Mouse (Mus musculus): ENCODE data around the gene N4bp2. TPM values are rescaled to one million over a fixed set of nuclear protein-coding genes. Genes with fewer than 3 reads are reported as not detected.
"Not testable (repeated sequence)": the region's sequence is repeated elsewhere in the genome, so short reads cannot be mapped to it uniquely, and the experiment has no call there.

N4bp2 gene
- polyA plus RNA-seq, 1 experiment from 2014 or later = 36.4 TPM

GRCm38 (mm10) chr5:65770493-65770892 is 7.2 kb downstream of the N4bp2 start:
- H3K9me3 ChIP-seq = no peaks in the 10 kb centered on the region
- no peak for DNase-seq (ENCODE audit: extremely low spot score, low spot score)
- H3K27ac ChIP-seq = no peak overlapping the region
- no peaks in the 10 kb centered on the region for H3K27me3 ChIP-seq (ENCODE audit: poor library complexity, severe bottlenecking)
- 89% methylated on average over 4 of the region's 4 CpGs for WGBS
- peaks cover 6% of the 10 kb centered on the region for H3K4me1 ChIP-seq
- H3K36me3 ChIP-seq (replicated peaks) = peaks cover 56% of the 10 kb centered on the region
- H3K4me3 ChIP-seq = no peak overlapping the region

GRCm38 (mm10) chr5:65773957-65774356 is 10.6 kb downstream of the N4bp2 start:
- not testable (repeated sequence) for H3K4me1 ChIP-seq; H3K27ac ChIP-seq; H3K9me3 ChIP-seq; H3K27me3 ChIP-seq (ENCODE audit: poor library complexity, severe bottlenecking); H3K4me3 ChIP-seq; DNase-seq (ENCODE audit: extremely low spot score, low spot score)
- H3K36me3 ChIP-seq (replicated peaks) = peaks cover 78% of the 10 kb centered on the region
- WGBS = 94% methylated on average over 3 of the region's 3 CpGs

DNA sequence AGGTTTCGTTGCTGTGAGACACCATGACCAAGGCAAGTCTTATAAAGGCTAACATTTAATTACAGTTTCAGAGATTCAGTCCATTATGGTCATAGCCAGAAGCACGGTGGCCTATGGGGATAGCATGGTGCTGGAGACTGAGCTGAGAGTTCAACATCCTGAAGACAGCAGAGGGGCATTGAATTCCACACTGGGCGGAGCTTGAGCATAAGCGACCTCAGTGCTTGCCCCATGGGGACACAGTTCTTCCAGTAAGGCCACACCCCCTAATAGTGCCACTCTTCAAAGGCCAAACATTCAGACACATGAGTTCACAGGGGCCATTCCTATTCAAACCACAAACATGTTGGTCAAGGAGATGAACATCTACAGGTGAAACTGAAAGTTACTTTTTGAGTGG is 12.8 kb downstream of the N4bp2 start:
- DNase-seq (ENCODE audit: extremely low spot score, low spot score) = no peak
- Histone ChIP-seq H3K36me3 (replicated peaks) (peaks cover 96% of the 10 kb centered on the region), H3K9me3 (no peaks in the 10 kb centered on the region), H3K27me3 (ENCODE audit: poor library complexity, severe bottlenecking) (no peaks in the 10 kb centered on the region), H3K4me1 (peaks cover 9% of the 10 kb centered on the region; the same call in 1 of the 2 replicates), H3K27ac (no peak overlapping the region), H3K4me3 (no peak overlapping the region)
- 84% methylated on average over 4 of the region's 4 CpGs for WGBS

DNA sequence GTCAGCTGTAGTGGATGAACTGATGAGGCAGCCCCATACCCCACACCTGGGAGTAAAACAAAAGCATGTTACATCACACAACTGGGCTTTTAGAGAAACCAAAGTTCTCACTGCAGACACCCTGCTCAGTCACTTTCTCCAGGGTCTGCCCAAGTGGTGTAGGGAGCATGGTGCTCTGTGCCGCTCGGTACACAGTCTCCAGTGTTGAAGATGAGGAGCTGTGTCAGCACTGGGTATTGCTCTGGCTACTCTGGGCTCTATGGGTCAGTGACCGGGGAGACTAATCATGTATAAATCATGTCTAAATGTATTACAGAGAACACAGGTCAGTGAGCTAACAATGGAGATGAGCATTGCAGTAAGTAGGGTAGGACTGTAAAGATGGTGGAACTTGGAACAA is 13.6 kb downstream of the N4bp2 start:
- WGBS = 98% methylated on average over 3 of the region's 3 CpGs
- no peak for DNase-seq (ENCODE audit: extremely low spot score, low spot score)

GRCm38 (mm10) chr5:65778986-65779385 is 15.7 kb downstream of the N4bp2 start:
- not testable (repeated sequence) for H3K4me1 ChIP-seq; H3K27me3 ChIP-seq (ENCODE audit: poor library complexity, severe bottlenecking); DNase-seq (ENCODE audit: extremely low spot score, low spot score); H3K9me3 ChIP-seq; H3K27ac ChIP-seq; H3K4me3 ChIP-seq
- WGBS = 98% methylated on average over 4 of the region's 4 CpGs
- H3K36me3 ChIP-seq (replicated peaks) = peaks cover 93% of the 10 kb centered on the region

More for the DNA sequence above, 13.6 kb downstream of the N4bp2 start:
- Histone ChIP-seq H3K9me3 (no peaks in the 10 kb centered on the region), H3K36me3 (replicated peaks) (peaks cover 96% of the 10 kb centered on the region), H3K27ac (no peak overlapping the region), H3K4me1 (peaks cover 9% of the 10 kb centered on the region; the same call in 1 of the 2 replicates), H3K27me3 (ENCODE audit: poor library complexity, severe bottlenecking) (no peaks in the 10 kb centered on the region), H3K4me3 (no peak overlapping the region)

GRCm38 (mm10) chr5:65779401-65780063 is 16.2 kb downstream of the N4bp2 start:
- DNase-seq (ENCODE audit: extremely low spot score, low spot score) = no peak
- 51% methylated on average over 3 of the region's 3 CpGs for WGBS
- peaks cover 91% of the 10 kb centered on the region for H3K36me3 ChIP-seq (replicated peaks)

DNA sequence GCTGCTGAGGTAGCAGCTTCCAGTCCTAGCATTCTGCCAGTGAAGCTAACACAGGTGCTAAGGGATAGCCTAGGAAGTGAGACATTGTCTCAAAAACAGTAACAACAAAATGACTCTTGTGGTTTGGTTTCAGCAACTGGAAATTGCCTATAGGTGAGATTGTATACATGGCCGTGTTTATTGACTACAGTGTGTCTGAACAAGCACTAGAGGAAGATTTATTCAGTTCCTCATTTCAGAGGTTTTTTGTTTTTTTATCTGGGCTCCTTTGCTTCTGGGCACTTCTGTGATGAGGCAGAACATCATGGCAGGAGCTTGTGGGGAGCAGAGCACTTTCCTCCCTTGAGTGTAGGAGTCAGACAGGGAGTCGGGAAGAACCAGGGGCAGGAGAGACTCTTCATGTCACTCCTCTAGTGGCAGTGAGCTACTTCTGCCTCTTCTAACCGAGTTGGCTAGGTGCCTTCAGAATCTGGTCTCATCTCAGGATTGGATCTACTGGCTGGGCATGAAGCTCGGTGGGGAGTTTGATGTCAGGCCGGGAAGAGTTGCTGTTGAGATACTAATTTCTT is 17.9 kb downstream of the N4bp2 start:
- DNase-seq (ENCODE audit: extremely low spot score, low spot score) = no peak

More at GRCm38 (mm10) chr5:65779401-65780063, 16.2 kb downstream of the N4bp2 start:
- Histone ChIP-seq H3K4me1 (peaks cover 9% of the 10 kb centered on the region; the same call in 1 of the 2 replicates), H3K27ac (no peak overlapping the region), H3K4me3 (no peak overlapping the region), H3K9me3 (no peaks in the 10 kb centered on the region), H3K27me3 (ENCODE audit: poor library complexity, severe bottlenecking) (no peaks in the 10 kb centered on the region)

DNA sequence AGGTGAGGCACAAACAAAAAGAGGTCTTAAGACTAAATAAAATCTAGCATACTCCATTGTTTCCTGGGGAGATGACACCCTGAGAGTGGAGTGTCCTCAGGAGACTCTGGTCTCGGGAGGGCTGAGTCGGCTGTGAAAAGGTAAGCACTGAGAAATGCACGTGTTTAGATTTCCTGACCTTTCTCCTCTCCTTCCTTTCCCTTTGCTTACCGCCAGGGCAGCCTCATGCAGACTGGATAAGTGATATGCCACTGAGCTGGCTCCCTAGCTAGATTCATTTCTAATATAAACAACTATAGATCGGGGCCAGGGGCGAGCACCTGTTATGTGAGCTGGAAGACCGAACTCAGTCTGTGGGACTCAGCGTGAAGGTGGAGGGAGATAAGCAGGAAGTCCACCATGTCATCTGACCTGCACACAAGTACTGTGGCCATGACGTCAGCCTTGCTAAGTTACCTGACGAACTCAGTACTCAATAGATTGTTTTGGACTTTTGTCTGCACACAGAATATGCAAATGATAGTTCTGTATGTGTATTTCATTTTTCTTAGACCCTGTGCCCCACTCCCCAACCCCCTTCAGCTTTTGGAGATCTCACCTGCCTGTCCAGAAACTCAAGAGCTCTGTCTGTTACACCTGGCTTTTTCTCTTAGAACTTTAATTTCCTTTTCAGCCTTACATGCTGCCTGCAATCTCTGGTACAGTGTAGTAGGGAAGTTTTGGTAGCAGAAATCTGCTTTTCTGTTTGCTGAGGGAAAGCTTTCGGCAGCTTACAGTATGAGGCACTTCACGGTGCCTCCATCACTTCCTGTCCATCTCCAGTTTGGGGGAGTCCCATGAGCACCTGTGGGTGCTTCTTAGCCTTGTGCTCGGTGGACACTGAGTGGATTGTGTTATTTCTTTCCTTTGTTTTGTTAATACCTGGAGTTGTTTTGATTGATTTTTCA is 18.7 kb downstream of the N4bp2 start:
- no peaks in the 10 kb centered on the region for H3K9me3 ChIP-seq
- peaks cover 9% of the 10 kb centered on the region; the same call in 1 of the 2 replicates for H3K4me1 ChIP-seq
- H3K36me3 ChIP-seq (replicated peaks) = peaks cover 90% of the 10 kb centered on the region
- H3K4me3 ChIP-seq = no peak overlapping the region
- 92% methylated on average over 13 of the region's 13 CpGs for WGBS
- H3K27ac ChIP-seq = no peak overlapping the region
- no peaks in the 10 kb centered on the region for H3K27me3 ChIP-seq (ENCODE audit: poor library complexity, severe bottlenecking)
- DNase-seq (ENCODE audit: extremely low spot score, low spot score) = no peak

More for the DNA sequence above, 17.9 kb downstream of the N4bp2 start:
- H3K9me3 ChIP-seq = no peaks in the 10 kb centered on the region
- H3K4me3 ChIP-seq = no peak overlapping the region
- no peak overlapping the region for H3K27ac ChIP-seq
- H3K27me3 ChIP-seq (ENCODE audit: poor library complexity, severe bottlenecking) = no peaks in the 10 kb centered on the region
- 87% methylated on average over 5 of the region's 5 CpGs for WGBS
- H3K36me3 ChIP-seq (replicated peaks) = peaks cover 90% of the 10 kb centered on the region
- H3K4me1 ChIP-seq = peaks cover 9% of the 10 kb centered on the region; the same call in 1 of the 2 replicates

DNA sequence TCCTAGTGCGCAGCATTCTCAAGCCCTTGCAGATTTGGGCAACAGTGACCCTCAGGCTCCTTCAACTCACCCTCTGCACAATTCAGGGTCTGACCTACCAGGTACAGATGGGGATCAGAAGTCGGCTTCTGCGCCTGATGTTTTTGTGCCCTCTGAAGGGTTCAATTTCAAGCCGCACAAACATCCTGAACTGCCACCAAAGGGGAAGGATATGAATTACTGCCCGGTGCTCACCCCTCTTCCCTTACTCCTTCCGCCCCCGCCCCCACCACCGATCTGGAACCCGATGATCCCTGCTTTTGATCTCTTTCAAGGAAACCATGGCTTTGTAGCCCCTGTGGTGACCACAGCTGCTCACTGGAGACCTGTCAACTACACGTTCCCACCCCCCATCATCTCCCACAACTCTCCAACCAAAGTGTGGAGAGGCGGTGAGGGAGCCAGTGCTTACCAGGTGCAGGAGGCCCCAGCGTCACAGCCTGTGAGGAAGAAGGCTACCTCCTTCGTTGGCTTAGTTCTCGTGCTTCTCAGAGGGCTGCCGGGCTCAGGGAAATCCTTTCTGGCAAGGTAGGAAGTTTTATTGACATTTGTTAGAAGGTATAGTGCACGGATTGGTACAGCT is 27.4 kb downstream of the N4bp2 start:
- WGBS = 92% methylated on average over 16 of the region's 16 CpGs
- no peak for DNase-seq (ENCODE audit: extremely low spot score, low spot score)
- no peaks in the 10 kb centered on the region for H3K27me3 ChIP-seq (ENCODE audit: poor library complexity, severe bottlenecking)
- no peak overlapping the region for H3K27ac ChIP-seq
- H3K4me1 ChIP-seq = 0 out of 2 replicates have a peak, but pooled peaks cover 3% of the 10 kb centered on the region
- no peak overlapping the region for H3K4me3 ChIP-seq
- H3K9me3 ChIP-seq = no peaks in the 10 kb centered on the region
- H3K36me3 ChIP-seq (replicated peaks) = peaks cover 86% of the 10 kb centered on the region

DNA sequence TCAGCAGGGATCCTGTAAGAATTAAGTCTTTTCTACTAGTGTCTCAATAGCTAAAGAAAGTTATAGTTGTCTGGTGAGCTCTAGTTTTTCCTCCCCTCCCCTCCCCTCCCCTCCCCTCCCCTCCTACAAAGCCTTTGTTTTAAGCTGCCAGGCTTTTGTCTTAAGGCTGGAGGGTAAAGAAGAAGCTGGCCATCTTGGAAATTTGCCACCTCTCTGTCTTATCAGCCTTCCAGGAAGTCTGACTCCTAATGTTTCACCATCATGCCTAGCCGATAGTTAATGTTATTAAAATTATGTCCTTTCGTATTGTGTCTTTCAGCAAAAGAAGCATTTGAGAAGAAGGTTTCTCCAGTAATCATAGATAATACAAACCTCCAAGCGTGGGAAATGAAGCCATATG is 30.9 kb downstream of the N4bp2 start:
- no peaks in the 10 kb centered on the region for H3K9me3 ChIP-seq
- H3K4me3 ChIP-seq = no peak overlapping the region
- DNase-seq (ENCODE audit: extremely low spot score, low spot score) = no peak
- 0 out of 2 replicates have a peak, but pooled peaks cover 3% of the 10 kb centered on the region for H3K4me1 ChIP-seq
- H3K36me3 ChIP-seq (replicated peaks) = peaks cover 86% of the 10 kb centered on the region
- H3K27ac ChIP-seq = no peak overlapping the region
- H3K27me3 ChIP-seq (ENCODE audit: poor library complexity, severe bottlenecking) = no peaks in the 10 kb centered on the region
- WGBS = 93% methylated on average over 3 of the region's 3 CpGs

- WGBS = 90% methylated on average over 3 of the region's 3 CpGs
- Histone ChIP-seq H3K4me3 (no peak overlapping the region), H3K36me3 (replicated peaks) (peaks cover 91% of the 10 kb centered on the region), H3K9me3 (no peaks in the 10 kb centered on the region), H3K27ac (no peak overlapping the region), H3K27me3 (ENCODE audit: poor library complexity, severe bottlenecking) (no peaks in the 10 kb centered on the region), H3K4me1 (0 out of 2 replicates have a peak, but pooled peaks cover 3% of the 10 kb centered on the region)
- DNase-seq (ENCODE audit: extremely low spot score, low spot score) = no peak
These were observed 31.4 kb downstream of the N4bp2 start for GRCm38 (mm10) chr5:65794702-65795101.

- no peaks in the 10 kb centered on the region for H3K27me3 ChIP-seq (ENCODE audit: poor library complexity, severe bottlenecking)
- WGBS = 95% methylated on average over 9 of the region's 9 CpGs
- H3K36me3 ChIP-seq (replicated peaks) = peaks cover 92% of the 10 kb centered on the region
- DNase-seq (ENCODE audit: extremely low spot score, low spot score) = no peak
- no peak overlapping the region for H3K4me3 ChIP-seq
- no peak overlapping the region for H3K27ac ChIP-seq
- H3K9me3 ChIP-seq = no peaks in the 10 kb centered on the region
- 0 out of 2 replicates have a peak, but pooled peaks cover 3% of the 10 kb centered on the region for H3K4me1 ChIP-seq
These were observed 32.1 kb downstream of the N4bp2 start for GRCm38 (mm10) chr5:65795293-65795993.

Data from forebrain, embryonic 10.5 days (tissue).